Mouse (Mus musculus) cerebellum, adult 2 months (tissue): ENCODE data around the gene Ptprcap.

Experiments used
- CTCF ChIP-seq: fragments of 200-500 bp; IDR thresholded peaks from 2 replicates; pipeline ENCODE4 v1.5.1; 2011; ENCODE audit warnings: low read depth, mild to moderate bottlenecking, control low read depth, low read length, moderate library complexity, borderline replicate concordance; ENCODE audit not compliant: insufficient read depth
- POLR2A ChIP-seq: fragments of 200-500 bp; IDR thresholded peaks from 2 replicates; pipeline ENCODE4 v1.6.1; 2011; ENCODE audit warnings: low read length, control low read depth, borderline replicate concordance; ENCODE audit not compliant: insufficient read depth

GRCm38 (mm10) chr19:4202149-4202548 is 48.7 kb downstream of the Ptprcap start:
- TF ChIP-seq CTCF (no peak), POLR2A (no peak)
